Comparison of ENCODE assay signal across 8 mouse cellular contexts in the genomic region with DNA sequence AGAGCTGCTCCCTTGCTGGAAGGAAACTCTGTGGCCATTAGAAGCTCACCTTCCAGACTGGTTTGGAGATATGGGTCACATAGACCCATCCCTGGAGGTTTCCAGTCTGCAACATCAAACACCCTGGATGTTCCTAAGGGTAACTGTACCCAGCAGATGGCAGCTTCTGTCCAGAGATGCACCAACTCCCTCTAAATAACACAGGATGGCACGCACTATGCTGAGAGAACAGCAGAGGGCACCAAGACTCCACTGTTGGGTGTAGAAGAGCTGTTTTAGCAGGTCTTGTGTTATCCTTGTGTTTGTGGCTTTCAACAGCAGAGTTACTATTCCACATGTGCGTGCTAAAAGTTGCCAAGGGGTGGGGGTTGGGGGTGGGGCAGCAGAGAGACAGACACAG. TPM values are rescaled to one million over a fixed set of nuclear protein-coding genes. Genes with fewer than 3 reads are reported as not detected.
A peak's percentile ranks its signal among the peaks of the same experiment; 100 is the strongest.
DNase-seq lines count a peak whose midpoint lies in the region; ATAC-seq lines count a peak whose summit lies in the region.

No protein-coding gene starts in this region.

- WGBS in embryonic facial prominence, embryonic 12.5 days = 11% methylated on average over 2 of the region's 2 CpGs
- 11% methylated on average over 2 of the region's 2 CpGs for WGBS in kidney, embryonic 15.5 days
- WGBS in limb, embryonic 13.5 days = 5% methylated on average over 2 of the region's 2 CpGs

- no peak overlapping the region for H3K4me3 ChIP-seq in embryonic facial prominence, embryonic 12.5 days
- no peak overlapping the region for H3K4me3 ChIP-seq in kidney, embryonic 15.5 days (replicated peaks)
- no peak overlapping the region for H3K4me3 ChIP-seq in limb, embryonic 13.5 days

- peaks cover 11% of the 10 kb centered on the region for H3K4me1 ChIP-seq in embryonic facial prominence, embryonic 12.5 days
- H3K4me1 ChIP-seq in kidney, embryonic 15.5 days = peaks cover 11% of the 10 kb centered on the region
- peaks cover 24% of the 10 kb centered on the region for H3K4me1 ChIP-seq in limb, embryonic 13.5 days

- DNase-seq in A20 (ENCODE audit: low read depth, low spot score) = peak; percentile 63
- DNase-seq in adrenal gland, postnatal 14 days = peak; percentile 91
- DNase-seq in heart, adult 9 months (ENCODE audit: low spot score in 2 of 2) = peak; percentile 25 to 58
- peak; percentile 39 to 54 for DNase-seq in natural killer cell, adult 2 months (ENCODE audit: low spot score in 2 of 2)
- DNase-seq in telencephalon, adult 2 months (ENCODE audit: low read depth, low spot score) = peak; percentile 71

- H3K27ac ChIP-seq in embryonic facial prominence, embryonic 12.5 days = no peak overlapping the region
- H3K27ac ChIP-seq in kidney, embryonic 15.5 days = no peak overlapping the region
- H3K27ac ChIP-seq in limb, embryonic 13.5 days = no peak overlapping the region

- no peak overlapping the region for H3K4me2 ChIP-seq in embryonic facial prominence, embryonic 12.5 days (replicated peaks)
- H3K4me2 ChIP-seq in kidney, embryonic 15.5 days = no peak overlapping the region
- no peak overlapping the region for H3K4me2 ChIP-seq in limb, embryonic 13.5 days (replicated peaks)

- no peaks in the 10 kb centered on the region for H3K27me3 ChIP-seq in embryonic facial prominence, embryonic 12.5 days
- H3K27me3 ChIP-seq in kidney, embryonic 15.5 days = no peaks in the 10 kb centered on the region
- H3K27me3 ChIP-seq in limb, embryonic 13.5 days = peaks cover 39% of the 10 kb centered on the region

- no peaks in the 10 kb centered on the region for H3K9me3 ChIP-seq in embryonic facial prominence, embryonic 12.5 days
- no peaks in the 10 kb centered on the region for H3K9me3 ChIP-seq in kidney, embryonic 15.5 days (replicated peaks)
- no peaks in the 10 kb centered on the region for H3K9me3 ChIP-seq in limb, embryonic 13.5 days

- ATAC-seq in embryonic facial prominence, embryonic 12.5 days (ENCODE audit: insufficient number of reproducible peaks, insufficient read depth, low FRiP score, low TSS enrichment) = 0 out of 2 replicates have a peak, but pooled peaks have one; percentile 47
- ATAC-seq in kidney, embryonic 15.5 days (replicated peaks; ENCODE audit: low FRiP score) = peak; percentile 80
- peak; percentile 77; the same call in 1 of the 2 replicates for ATAC-seq in limb, embryonic 13.5 days (ENCODE audit: low FRiP score, low read depth)

- H3K36me3 ChIP-seq in embryonic facial prominence, embryonic 12.5 days = no peaks in the 10 kb centered on the region
- no peaks in the 10 kb centered on the region for H3K36me3 ChIP-seq in kidney, embryonic 15.5 days
- H3K36me3 ChIP-seq in limb, embryonic 13.5 days = no peaks in the 10 kb centered on the region

- H3K9ac ChIP-seq in embryonic facial prominence, embryonic 12.5 days = no peak overlapping the region
- H3K9ac ChIP-seq in kidney, embryonic 15.5 days = no peak overlapping the region
- no peak overlapping the region for H3K9ac ChIP-seq in limb, embryonic 13.5 days

RNA-seq across cellular contexts. Expression of a gene that starts 21.5 kb away (rescaled TPM):
- total RNA-seq in adrenal gland, postnatal 14 days (2021) = not detected in 2 replicates
- polyA plus RNA-seq in embryonic facial prominence, embryonic 12.5 days (2016; fragmentation: Nextera tagmentation; extraction: Ambion mirVana) = not detected in 2 replicates
- not detected in 2 replicates for polyA plus RNA-seq in kidney, embryonic 15.5 days (2015; fragmentation: Nextera tagmentation; extraction: Ambion mirVana)
- polyA plus RNA-seq in limb, embryonic 13.5 days (2015; fragmentation: Nextera tagmentation; extraction: Ambion mirVana) = not detected in 2 replicates

RNA-seq across cellular contexts. Expression of a gene that starts 29.2 kb away (rescaled TPM):
- 15.6 and 15.9 TPM in 2 replicates for total RNA-seq in adrenal gland, postnatal 14 days (2021)
- polyA plus RNA-seq in embryonic facial prominence, embryonic 12.5 days (2016; fragmentation: Nextera tagmentation; extraction: Ambion mirVana) = 6.6 and 7.0 TPM in 2 replicates
- 7.9 and 8.4 TPM in 2 replicates for polyA plus RNA-seq in kidney, embryonic 15.5 days (2015; fragmentation: Nextera tagmentation; extraction: Ambion mirVana)
- 5.3 and 5.6 TPM in 2 replicates for polyA plus RNA-seq in limb, embryonic 13.5 days (2015; fragmentation: Nextera tagmentation; extraction: Ambion mirVana)
